Comparison of ENCODE assay signal across 9 mouse cellular contexts in genomic region chr1:33892784-33893183, GRCm38 (mm10). TPM values are rescaled to one million over a fixed set of nuclear protein-coding genes. Genes with fewer than 3 reads are reported as not detected.
DNase-seq lines count a peak whose midpoint lies in the region; ATAC-seq and TF ChIP-seq lines count a peak whose summit lies in the region.
"Had no signal": no experiment of that assay in that cellular context is flagged by ENCODE, and none has a peak within 500 bp of the region (broad histone marks: within the 10 kb centered on the region; RNA-seq: fewer than 3 reads in every experiment).

No protein-coding gene starts in this region.

- H3K4me3 ChIP-seq in kidney, adult 2 months (ENCODE audit: insufficient read depth, low read depth, low read length): no peak overlapping the region
- H3K4me3 ChIP-seq in kidney, embryonic 14.5 days (ENCODE audit: low read length): no peak overlapping the region
- H3K4me3 ChIP-seq in ES-E14 (ENCODE audit: insufficient read depth in 1 of 2, low read depth in 1 of 2, low read length in 2 of 2, poor library complexity in 1 of 2, severe bottlenecking in 1 of 2): no peak overlapping the region
- no peak overlapping the region for H3K4me3 ChIP-seq in neural tube, embryonic 11.5 days (ENCODE audit: low read depth, low read length)
- no peak overlapping the region for H3K4me3 ChIP-seq in forebrain, embryonic 12.5 days (replicated peaks)
- H3K4me3 ChIP-seq: liver, embryonic 15.5 days had no signal

- DNase-seq in kidney, adult 2 months: peak; percentile 46
- DNase-seq in A20 (ENCODE audit: low read depth, low spot score): peak; percentile 56
- peak; percentile 34 for DNase-seq in ES-E14 (ENCODE audit: low read depth, low spot score)
- peak; percentile 69 for DNase-seq in cerebellum, adult 9-10 months
- DNase-seq in kidney, postnatal 4 days: peak; percentile 59 to 66
- DNase-seq in neural tube, embryonic 11.5 days (ENCODE audit: low spot score): peak; percentile 19

- H3K27me3 ChIP-seq in kidney, adult 2 months (replicated peaks; ENCODE audit: control insufficient read depth, insufficient read depth, low read length): no peaks in the 10 kb centered on the region; the same call in 1 of the 2 replicates
- H3K27me3 ChIP-seq in kidney, embryonic 14.5 days (ENCODE audit: control insufficient read depth, insufficient read depth, low read length): no peaks in the 10 kb centered on the region
- H3K27me3 ChIP-seq in neural tube, embryonic 11.5 days (ENCODE audit: control insufficient read depth, insufficient read depth, low read length): no peaks in the 10 kb centered on the region
- no peaks in the 10 kb centered on the region for H3K27me3 ChIP-seq in forebrain, embryonic 12.5 days
- H3K27me3 ChIP-seq: liver, embryonic 15.5 days had no signal

- peak; percentile 44 for TF ChIP-seq CTCF in kidney, adult 2 months (conservative IDR thresholded peaks at IDR 0.05; ENCODE audit: insufficient read depth, insufficient read length, low read depth, low read length)

- in situ Hi-C loops in ES-E14 (cut with MboI; ENCODE audit: low sequenced_read_pairs in 2 of 2, unreplicated experiment in 2 of 2): no loop called here

- H3K9ac ChIP-seq in kidney, embryonic 14.5 days (ENCODE audit: low read depth, low read length): no peak overlapping the region
- H3K9ac ChIP-seq in ES-E14 (ENCODE audit: insufficient read depth, low read depth, low read length, poor library complexity, severe bottlenecking): no peak overlapping the region
- H3K9ac ChIP-seq in neural tube, embryonic 11.5 days (ENCODE audit: low read length): no peak overlapping the region
- H3K9ac ChIP-seq in forebrain, embryonic 12.5 days: no peak overlapping the region
- H3K9ac ChIP-seq: liver, embryonic 15.5 days had no signal

- H3K27ac ChIP-seq in kidney, adult 2 months (ENCODE audit: insufficient read depth, low read depth, low read length): no peak overlapping the region
- H3K27ac ChIP-seq in kidney, embryonic 14.5 days (ENCODE audit: low read depth, low read length): no peak overlapping the region
- no peak overlapping the region for H3K27ac ChIP-seq in ES-E14 (ENCODE audit: insufficient read depth, low read depth, low read length, poor library complexity, severe bottlenecking)
- no peak overlapping the region for H3K27ac ChIP-seq in neural tube, embryonic 11.5 days (ENCODE audit: low read depth, low read length)
- no peak overlapping the region for H3K27ac ChIP-seq in forebrain, embryonic 12.5 days
- H3K27ac ChIP-seq: liver, embryonic 15.5 days had no signal

- no peak for ATAC-seq in kidney, embryonic 14.5 days (ENCODE audit: low FRiP score, low TSS enrichment)
- no peak for ATAC-seq in neural tube, embryonic 11.5 days (ENCODE audit: insufficient read depth, low FRiP score, low TSS enrichment)
- no peak for ATAC-seq in forebrain, embryonic 12.5 days (ENCODE audit: low FRiP score)

- 61% methylated on average over 10 of the region's 10 CpGs for WGBS in kidney, adult 2 months
- WGBS in kidney, embryonic 14.5 days: 71% methylated on average over 10 of the region's 10 CpGs
- WGBS in neural tube, embryonic 11.5 days: 70% methylated on average over 10 of the region's 10 CpGs
- 66% methylated on average over 10 of the region's 10 CpGs for WGBS in forebrain, embryonic 12.5 days

- H3K4me1 ChIP-seq in kidney, adult 2 months (ENCODE audit: control insufficient read depth, insufficient read depth, low read length): no peaks in the 10 kb centered on the region
- no peaks in the 10 kb centered on the region for H3K4me1 ChIP-seq in kidney, embryonic 14.5 days (ENCODE audit: control insufficient read depth, insufficient read depth, low read length)
- H3K4me1 ChIP-seq in ES-E14 (ENCODE audit: control insufficient read depth in 2 of 2, insufficient read depth in 2 of 2, low read length in 2 of 2, poor library complexity in 1 of 2): no peaks in the 10 kb centered on the region
- no peaks in the 10 kb centered on the region for H3K4me1 ChIP-seq in neural tube, embryonic 11.5 days (ENCODE audit: control insufficient read depth, insufficient read depth, low read length)
- no peaks in the 10 kb centered on the region for H3K4me1 ChIP-seq in forebrain, embryonic 12.5 days
- H3K4me1 ChIP-seq: liver, embryonic 15.5 days had no signal

- H3K36me3 ChIP-seq in kidney, adult 2 months (ENCODE audit: control insufficient read depth, insufficient read depth, low read length): no peaks in the 10 kb centered on the region
- H3K36me3 ChIP-seq in kidney, embryonic 14.5 days (ENCODE audit: control insufficient read depth, insufficient read depth, low read length): no peaks in the 10 kb centered on the region
- H3K36me3 ChIP-seq in ES-E14 (ENCODE audit: control insufficient read depth, insufficient read depth, low read length, poor library complexity, severe bottlenecking): no peaks in the 10 kb centered on the region
- H3K36me3 ChIP-seq in neural tube, embryonic 11.5 days (ENCODE audit: control insufficient read depth, insufficient read depth, low read length): no peaks in the 10 kb centered on the region
- H3K36me3 ChIP-seq in forebrain, embryonic 12.5 days (replicated peaks): no peaks in the 10 kb centered on the region
- H3K36me3 ChIP-seq: liver, embryonic 15.5 days had no signal

- no peaks in the 10 kb centered on the region for H3K9me3 ChIP-seq in kidney, embryonic 14.5 days (ENCODE audit: control insufficient read depth, low read length)
- no peaks in the 10 kb centered on the region for H3K9me3 ChIP-seq in ES-E14 (ENCODE audit: control insufficient read depth, insufficient read depth, low read depth, low read length)
- no peaks in the 10 kb centered on the region for H3K9me3 ChIP-seq in neural tube, embryonic 11.5 days (ENCODE audit: control insufficient read depth, low read length)
- no peaks in the 10 kb centered on the region for H3K9me3 ChIP-seq in forebrain, embryonic 12.5 days
- H3K9me3 ChIP-seq: liver, embryonic 15.5 days had no signal

- H3K4me2 ChIP-seq in kidney, embryonic 14.5 days (replicated peaks; ENCODE audit: low read depth, low read length): no peak overlapping the region
- no peak overlapping the region for H3K4me2 ChIP-seq in neural tube, embryonic 11.5 days (ENCODE audit: low read depth)
- H3K4me2 ChIP-seq in forebrain, embryonic 12.5 days: no peak overlapping the region
- H3K4me2 ChIP-seq: liver, embryonic 15.5 days had no signal

- TF ChIP-seq POLR2A in kidney, adult 2 months (IDR thresholded peaks at IDR 0.05; ENCODE audit: low read depth, low read length): no peak

TF ChIP-seq in ES-E14, 5 proteins besides CTCF, POLR2A, EP300 and RAD21:
- TF ChIP-seq MAFK (IDR thresholded peaks at IDR 0.05; ENCODE audit: insufficient read depth, low read depth, low read length) (no peak), ZNF384 (IDR thresholded peaks at IDR 0.05; ENCODE audit: low read depth, low read length) (no peak), HCFC1 (IDR thresholded peaks at IDR 0.05; ENCODE audit: borderline replicate concordance, insufficient read depth, low read length) (no peak), ZC3H11A (IDR thresholded peaks at IDR 0.05; ENCODE audit: borderline replicate concordance, low read depth, low read length) (no peak), CHD2 (IDR thresholded peaks at IDR 0.05; ENCODE audit: low read depth, low read length) (no peak)

RNA-seq across cellular contexts. Expression of gene Bend6, which starts 14.8 kb away (rescaled TPM):
- 0.16 TPM in 2 replicates for polyA plus RNA-seq in kidney, adult 2 months (2012; rRNA removed)
- polyA plus RNA-seq in kidney, embryonic 14.5 days (2014; fragmentation: Nextera tagmentation; extraction: Ambion mirVana): 0.47 and 0.55 TPM in 2 replicates
- total RNA-seq in ES-E14 (2012; rRNA removed): 0.48 and 0.89 TPM in 2 replicates
- polyA plus RNA-seq in neural tube, embryonic 11.5 days (2014; fragmentation: Nextera tagmentation; extraction: Ambion mirVana): 2.1 and 2.8 TPM in 2 replicates
- polyA plus RNA-seq in forebrain, embryonic 12.5 days (2016; fragmentation: Nextera tagmentation; extraction: Ambion mirVana): 3.7 and 3.9 TPM in 2 replicates

RNA-seq across cellular contexts. Expression of gene Dst, which starts 15.2 kb away (rescaled TPM):
- polyA plus RNA-seq in kidney, adult 2 months (2012; rRNA removed): 55.8 and 56.0 TPM in 2 replicates
- polyA plus RNA-seq in kidney, embryonic 14.5 days (2014; fragmentation: Nextera tagmentation; extraction: Ambion mirVana): 26.0 and 44.3 TPM in 2 replicates
- 186 and 247 TPM in 2 replicates for total RNA-seq in ES-E14 (2012; rRNA removed)
- 42.2 and 46.2 TPM in 2 replicates for polyA plus RNA-seq in neural tube, embryonic 11.5 days (2014; fragmentation: Nextera tagmentation; extraction: Ambion mirVana)
- 26.8 and 30.8 TPM in 2 replicates for polyA plus RNA-seq in forebrain, embryonic 12.5 days (2016; fragmentation: Nextera tagmentation; extraction: Ambion mirVana)

Comparison
In these comparisons a context has a peak if more than half of its experiments do, and no peak if none do; other contexts are left out.
1. DNase-seq: peak in every context shown above with its lines; median percentile 69 in cerebellum, adult 9-10 months; 62 in kidney, postnatal 4 days; 56 in A20; 46 in kidney, adult 2 months; 34 in ES-E14; 19 in neural tube, embryonic 11.5 days.